Mouse (Mus musculus) CD4-positive, CD25-positive, alpha-beta regulatory T cell, adult 2 months (primary cell): Measurements from ENCODE around the gene Gli3.

ENCODE experiments used
- DNase-seq: peaks from one replicate; pipeline ENCODE4 v3.0.0-alpha.2; 2012; ENCODE audit warnings: low read depth, low spot score

Gli3 gene

DNA sequence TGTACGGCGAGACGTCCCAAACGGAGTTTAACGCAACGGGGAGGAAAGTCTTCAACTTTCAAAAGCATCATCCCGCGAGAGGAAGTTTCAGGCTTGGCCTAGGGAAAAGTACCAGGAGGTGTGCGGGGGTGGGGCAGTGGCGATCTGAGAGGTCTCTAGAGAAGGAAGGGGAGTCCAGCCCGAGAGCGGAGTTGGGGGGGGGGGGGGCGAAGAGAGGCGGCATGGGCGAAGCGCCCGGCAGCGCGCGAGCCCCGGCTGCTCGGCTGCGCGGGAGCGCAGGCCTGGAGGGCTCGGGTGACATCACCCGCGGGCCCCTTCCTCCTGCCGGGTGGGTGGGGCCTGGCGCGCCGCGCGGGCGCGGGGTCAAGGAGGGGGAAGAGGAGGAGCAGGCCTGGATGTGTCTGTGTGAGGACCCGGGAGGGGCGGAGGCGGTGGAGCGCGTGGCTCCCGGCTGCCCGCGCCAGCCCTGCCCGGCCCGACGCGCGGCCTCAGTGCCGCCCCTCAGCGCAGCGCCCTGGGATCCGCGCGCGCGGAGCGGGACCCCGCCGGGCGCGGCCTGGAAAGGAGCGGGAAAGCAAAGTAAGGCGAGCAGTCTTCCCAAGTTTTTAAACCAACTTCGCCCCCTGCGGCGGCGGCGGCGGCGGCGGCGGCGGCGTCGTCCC, at the start of gene Gli3:
TSS of gene Gli3 (plus strand) at position 406 of the 662 bp plus-strand sequence.
- DNase-seq: no peak

DNA sequence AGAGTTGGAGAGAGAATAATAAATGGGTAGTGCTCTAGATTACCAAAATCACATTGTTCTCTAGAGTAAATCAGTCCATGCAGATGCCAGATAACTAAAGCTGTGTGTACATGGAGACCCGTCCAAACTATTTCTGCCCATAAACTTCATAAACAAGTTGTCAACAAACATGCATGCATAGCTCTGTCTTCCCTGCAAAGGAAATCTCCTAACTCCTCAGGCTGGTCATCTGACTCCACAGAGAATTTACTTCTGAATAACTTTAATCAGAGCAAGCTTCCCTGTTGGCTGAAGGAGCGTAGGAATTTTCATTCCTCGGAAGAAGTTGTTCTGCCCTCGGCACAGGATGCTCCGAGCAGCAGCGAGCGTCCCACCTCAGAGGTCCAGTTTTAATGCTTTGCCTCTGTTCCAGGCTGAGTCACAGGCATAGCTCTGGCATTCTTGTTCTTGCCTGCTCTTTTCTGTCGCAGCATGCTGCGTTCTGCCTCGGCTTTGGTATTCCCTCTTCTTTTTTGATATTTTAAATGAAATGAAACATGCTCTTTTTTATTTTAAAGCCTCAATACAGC, 41.8 kb upstream of the Gli3 start:
- no peak for DNase-seq

DNA sequence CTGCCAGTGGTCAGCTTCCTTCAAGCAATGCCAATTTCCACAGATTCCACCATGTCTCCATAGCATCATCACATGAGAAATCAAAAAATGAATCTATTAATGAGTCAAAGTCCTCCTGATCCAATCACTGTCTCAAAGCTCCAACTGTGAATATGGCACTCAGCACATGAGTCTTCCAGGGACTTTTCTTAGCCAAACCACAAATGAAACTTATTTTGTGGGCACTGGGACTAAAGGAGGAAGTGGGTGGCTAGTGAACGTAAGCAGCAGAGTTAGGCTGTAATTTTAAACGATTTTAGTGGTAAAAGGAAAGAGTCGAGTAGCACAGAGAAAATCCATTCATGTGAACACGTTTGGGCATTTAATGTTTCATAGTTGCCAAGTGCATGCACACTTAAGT, 21.0 kb upstream of the Gli3 start:
- no peak for DNase-seq

DNA sequence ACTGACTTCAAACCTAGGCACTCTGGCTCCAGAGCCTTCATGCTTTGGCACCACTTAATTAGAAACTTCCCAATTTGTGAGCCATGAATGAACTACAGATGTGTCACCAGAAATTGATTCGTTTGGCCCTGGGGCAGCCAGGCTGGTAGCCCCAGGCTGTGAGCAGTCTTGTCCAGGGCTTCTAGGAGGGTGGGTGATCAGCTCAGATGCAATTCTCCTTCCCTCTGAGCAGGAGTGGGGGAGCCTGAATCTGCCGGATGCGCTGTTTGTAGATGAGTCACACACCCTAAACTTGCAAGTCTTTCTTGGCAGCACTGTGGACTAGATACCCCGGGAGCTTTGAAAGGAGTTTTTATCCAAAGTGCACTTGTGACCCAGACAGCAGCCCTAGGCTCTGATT, 18.7 kb upstream of the Gli3 start:
- DNase-seq: no peak

DNA sequence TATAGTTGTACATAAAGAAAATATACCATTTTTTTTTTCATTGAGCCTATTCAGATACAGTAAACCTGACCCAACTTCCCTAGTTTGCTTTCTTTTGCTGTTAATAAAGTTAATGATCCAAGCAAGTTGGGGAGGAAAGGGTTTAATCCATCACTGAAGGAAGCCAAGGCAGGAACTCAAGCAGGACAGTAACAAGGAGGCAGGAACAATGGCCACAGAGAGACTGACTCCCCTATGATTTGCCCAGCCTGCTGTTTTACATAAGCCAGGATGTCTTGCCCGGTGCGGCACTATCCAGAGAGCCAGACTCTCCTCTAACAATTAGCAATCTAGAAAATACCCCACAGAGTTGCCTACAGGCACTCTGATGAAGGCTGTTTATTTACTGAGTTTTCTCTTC, 17.4 kb upstream of the Gli3 start:
- DNase-seq: no peak

DNA sequence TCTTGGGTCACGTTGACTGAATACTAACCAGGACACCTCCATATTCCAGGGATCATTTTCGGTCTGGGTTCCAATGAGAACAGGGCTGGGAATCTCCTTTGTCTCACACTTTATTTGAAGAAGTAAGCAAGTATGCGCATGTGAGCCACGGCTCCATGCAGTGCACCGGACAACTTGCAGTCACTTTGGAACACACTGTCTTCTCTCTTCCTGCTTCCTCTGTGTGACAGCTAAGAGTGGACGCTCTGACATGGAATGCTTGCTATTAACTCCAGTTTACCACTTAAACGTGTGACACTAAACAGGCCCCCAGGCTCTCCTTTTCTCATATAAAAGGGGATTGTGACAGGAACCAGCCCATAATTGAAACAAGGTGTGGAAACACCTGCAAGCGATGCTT, 17.0 kb upstream of the Gli3 start:
- no peak for DNase-seq

DNA sequence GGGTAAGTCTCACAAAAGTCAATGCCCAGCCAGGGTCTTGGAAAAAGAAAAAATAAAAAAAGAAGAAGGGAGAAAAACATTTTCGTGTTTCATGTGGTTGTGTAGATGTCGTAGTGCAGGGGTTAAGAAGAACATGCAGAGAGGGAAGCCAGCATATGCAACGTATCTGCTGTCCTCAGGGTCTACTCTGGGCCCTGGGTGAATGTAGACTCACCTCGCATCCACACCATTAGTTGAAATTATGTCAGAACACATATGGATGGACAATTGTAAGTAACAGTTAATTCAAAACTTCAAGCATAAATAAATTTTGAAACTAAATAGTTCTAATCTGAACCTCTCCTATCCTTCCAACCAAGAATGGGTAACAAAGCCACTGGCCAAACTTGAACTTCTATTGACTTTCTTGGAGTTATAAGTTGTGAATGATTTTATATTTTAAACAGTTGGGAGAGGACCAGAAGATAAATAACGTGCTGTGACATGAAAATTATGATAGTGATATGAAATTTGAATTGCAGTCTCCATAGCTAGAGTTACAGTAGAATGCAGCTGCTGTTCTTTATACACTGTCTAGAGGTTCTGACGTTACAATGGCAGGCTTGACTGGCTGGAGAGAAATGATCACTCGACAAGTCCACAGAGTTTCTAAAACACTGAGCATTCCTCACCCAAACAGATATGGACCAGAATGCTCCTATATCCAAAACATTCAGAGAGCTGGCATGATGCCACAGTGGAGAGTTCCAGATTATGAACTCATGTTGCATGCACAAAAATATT, 16.1 kb upstream of the Gli3 start:
- no peak for DNase-seq

DNA sequence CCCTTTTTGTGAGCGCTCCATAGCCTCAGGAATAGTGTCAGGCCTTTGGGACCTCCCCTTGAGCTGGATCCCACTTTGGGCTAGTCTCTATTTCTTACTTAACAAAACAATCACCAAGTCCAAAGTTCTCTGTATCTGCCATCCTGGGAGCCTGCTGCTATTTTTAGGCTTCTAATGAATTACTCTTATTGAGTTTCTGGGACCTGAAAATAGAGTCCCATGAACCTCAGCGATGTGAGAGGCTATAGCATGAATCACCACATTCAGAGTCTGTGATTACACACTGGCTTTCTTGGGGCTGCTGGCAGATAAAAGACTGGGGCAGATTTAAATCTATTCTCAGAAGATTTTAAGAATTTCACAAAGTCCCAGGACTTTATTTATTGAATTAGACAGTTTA, 12.1 kb upstream of the Gli3 start:
- DNase-seq: no peak

DNA sequence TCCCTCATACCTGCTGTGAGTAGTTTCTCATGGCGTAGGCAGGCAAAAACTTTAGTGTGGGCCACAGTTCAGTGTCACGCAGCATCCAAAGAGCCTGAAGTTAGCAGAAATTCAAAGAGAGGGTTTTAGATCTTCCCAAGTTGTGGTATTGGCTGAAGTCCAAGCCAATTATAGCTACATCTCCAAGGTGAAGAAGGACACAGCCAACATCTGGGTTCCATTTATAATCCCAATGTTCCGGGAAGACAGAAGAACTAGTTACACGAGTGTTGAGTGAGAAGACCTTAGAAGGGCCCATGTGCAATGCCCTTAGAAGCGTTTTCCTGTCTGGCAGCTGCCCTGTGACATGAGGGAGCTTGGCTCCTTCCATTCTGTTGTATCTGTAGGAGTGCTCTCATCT, 5.2 kb upstream of the Gli3 start:
- no peak for DNase-seq

DNA sequence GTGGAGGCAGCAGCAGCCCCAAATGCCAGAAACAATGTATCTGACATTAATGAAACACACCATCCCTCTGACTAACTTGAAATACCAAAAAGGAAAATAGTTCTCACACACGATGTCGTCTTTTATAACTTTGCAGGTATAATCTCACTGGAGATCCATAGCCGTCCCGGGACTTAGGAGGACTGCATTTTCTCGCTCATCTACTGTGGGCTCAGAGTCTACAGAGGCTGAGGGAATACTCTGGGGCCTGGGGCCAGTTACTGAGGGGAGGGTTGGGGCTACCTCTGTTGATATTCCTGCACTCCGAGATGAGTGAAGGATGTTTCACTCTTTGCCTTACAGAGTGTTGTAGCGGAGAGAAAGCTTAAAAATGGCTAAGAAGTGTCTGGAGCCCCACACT, 1.1 kb upstream of the Gli3 start:
- DNase-seq: no peak

DNA sequence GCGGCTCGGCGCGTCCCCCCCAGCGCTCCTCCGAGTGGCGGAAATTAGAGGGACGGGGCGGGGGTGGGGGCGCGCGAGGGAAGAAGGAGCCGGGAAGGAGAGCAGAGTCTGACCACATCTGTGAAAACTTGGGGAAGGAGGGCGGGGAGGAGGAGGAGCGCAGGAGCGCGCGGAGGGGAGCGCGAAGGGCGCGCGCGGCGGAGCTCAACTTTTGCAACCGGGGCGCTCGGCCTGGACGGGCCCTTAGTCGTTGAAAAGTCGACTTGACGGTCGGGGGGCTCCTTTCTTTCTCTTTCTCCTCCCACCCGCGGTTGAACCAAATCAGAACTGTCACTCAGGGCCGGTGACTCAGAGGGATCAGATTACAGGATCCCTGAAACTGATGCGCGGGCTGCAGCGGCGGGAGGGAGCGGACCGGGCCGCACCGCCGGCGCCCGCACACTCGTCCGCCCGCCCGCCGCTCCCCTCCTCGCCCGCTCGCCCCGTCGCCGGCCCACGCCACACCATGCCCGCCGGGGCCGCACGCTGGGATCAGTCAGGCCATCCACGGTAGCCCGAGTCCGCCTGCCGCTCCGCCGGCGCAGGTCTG, 551 bp downstream of the Gli3 start:
- no peak for DNase-seq

DNA sequence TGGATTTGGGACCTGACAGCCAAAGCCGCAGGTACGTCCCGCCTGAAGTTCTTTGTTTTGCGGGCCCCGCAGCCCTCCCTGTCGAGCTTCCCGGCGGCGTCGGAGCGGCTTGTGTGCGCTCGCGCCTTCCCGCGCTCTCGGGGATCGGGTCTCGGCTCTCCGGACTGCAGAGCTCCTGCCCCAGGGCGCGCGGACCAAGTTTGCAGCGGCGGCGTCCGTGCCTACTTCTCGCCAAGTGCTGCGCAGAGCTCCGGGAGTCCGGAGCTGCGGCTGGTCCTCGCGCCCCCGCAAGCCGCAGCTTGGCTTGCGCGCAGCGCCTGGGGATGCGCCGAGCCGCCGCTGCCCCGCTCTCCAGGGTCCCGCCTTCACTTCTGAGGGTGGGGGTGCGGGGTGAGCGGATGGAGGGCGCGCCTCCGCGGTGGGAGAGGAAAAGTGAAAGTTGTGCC, 1.1 kb downstream of the Gli3 start:
- no peak for DNase-seq

DNA sequence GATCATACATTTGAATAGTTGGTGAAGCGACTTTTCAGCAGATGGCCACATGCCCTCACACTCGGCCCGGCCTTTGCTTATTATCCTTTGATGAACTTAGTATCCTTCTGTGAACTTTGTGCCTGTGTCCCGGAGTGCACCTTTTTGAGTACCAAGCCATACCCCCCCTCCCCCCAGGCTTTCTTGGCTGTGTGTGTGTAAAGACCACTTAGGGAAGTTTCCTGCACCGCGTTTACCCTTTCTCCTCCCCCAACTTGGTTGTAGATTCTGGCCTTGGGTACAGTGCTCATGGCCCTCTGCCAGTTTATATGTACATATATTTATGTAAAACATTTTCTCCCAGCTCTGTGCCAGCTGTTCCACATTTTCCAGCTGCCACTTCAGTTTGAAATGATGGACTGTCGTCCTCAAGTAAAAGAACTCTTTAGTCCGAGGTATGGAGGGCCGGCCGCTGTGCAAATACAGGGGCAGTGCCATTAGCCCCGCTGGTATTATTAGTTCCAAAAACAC, 1.8 kb downstream of the Gli3 start:
- DNase-seq: no peak

DNA sequence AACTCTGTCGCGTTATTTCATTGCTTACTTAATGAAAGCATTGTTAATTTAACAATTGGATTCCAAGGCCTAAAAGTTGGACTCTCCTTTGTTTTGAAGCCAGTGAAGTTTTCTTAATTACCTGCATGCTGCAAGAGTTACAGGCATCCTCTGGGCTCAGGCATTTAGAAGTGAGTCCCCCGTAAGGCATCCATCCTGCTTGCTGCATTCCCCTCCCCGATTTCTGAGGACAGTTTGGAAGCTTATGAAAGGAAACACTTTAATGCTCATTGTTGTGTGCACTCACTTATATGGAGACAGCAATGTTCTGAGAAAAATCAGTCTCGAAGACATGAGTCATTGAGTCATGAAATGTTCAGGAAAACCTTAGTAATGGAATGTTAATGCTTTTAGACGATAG, 3.5 kb downstream of the Gli3 start:
- no peak for DNase-seq

DNA sequence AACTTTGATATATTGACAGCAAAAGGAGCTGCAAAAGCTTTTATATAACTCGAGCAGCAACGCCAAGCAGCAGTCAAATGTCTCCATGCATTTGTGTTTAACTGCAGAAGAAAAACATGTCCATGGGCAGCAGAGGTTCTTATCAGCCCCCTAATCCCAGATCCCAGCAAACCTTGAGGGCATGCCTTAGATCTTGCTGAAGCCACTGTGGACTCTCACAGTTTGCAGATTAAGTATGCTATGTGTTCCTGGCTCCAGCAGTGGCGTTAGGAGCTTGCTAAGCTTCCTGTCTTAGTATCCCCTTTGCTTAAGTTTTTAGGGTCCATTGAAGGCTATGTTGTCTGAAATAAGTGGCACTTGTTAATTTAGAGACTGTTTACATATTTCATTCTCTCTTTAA, 4.4 kb downstream of the Gli3 start:
- DNase-seq: no peak

DNA sequence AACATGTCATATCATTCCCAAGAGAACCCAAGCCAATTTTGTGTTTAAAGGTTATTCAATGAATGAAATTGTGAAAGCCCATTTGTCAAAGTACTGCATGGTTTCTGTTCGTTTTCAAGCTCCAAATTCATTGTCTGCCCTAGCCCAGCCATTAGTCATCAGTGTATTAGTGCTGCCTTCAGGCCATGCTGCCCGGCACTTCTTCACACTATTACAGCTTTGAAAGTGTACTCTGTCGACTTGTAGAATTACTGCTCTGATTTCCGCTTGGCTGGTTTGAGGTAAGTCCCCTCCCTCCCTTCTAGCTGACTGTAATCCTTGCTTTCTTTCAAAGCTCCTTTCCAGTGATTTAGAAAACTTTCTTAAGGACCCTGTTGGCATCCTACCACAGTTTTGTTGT, 5.4 kb downstream of the Gli3 start:
- DNase-seq: no peak

DNA sequence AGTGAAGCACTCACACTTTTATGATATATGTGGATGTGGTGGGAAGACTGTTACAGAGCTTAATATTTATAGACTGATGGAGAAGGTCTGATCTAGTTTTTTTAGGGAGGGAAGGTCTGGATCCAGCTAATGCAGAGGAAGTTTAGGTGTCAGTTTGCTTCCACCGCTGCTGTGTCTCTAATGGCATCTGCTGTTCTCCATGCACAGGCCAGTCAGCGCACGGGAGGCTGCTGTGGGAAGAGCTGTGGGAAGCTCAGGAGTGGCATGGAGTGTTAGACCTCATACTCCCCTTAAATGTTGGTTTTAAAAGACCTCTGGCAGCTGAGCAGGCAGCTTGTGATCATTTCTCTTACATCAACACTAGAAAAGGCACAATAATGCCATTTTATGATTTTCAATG, 7.0 kb downstream of the Gli3 start:
- DNase-seq: no peak

DNA sequence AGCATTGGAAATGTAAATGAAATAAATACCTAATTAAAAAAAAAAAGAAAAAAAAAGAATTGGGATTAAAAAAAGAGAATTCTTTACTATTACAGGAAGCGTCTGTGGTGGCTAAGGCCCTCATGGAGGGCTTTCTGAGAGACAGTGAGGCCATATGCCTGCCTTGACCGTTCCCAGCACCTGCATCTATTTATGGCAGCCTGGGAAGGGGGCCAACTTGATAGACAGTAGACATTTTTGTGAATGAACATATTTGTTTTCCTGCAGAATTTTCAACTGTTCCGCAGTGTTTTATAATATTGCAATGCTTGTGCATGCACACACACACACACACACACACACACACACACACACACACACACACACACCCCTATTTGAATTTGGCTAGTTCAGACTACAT, 9.7 kb downstream of the Gli3 start:
- no peak for DNase-seq

DNA sequence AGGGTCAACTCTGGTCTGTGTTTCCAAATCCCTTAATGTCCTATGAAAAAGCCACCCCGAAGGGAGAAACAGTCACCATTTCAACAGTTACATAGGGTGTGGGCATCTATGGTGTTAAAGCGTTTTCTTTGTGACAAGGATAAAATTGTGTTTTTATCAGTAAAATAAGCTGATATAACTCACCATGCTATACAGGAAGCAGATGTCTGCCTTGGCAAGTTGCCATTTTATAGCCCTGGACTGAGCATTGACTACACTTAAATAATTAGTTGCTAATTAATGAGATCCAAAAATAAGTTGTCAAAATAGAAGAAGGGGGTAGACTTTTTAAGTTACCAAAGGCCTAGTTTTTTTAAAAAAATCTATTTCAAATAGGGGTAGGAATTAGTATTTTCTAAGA, 11.4 kb downstream of the Gli3 start:
- no peak for DNase-seq

DNA sequence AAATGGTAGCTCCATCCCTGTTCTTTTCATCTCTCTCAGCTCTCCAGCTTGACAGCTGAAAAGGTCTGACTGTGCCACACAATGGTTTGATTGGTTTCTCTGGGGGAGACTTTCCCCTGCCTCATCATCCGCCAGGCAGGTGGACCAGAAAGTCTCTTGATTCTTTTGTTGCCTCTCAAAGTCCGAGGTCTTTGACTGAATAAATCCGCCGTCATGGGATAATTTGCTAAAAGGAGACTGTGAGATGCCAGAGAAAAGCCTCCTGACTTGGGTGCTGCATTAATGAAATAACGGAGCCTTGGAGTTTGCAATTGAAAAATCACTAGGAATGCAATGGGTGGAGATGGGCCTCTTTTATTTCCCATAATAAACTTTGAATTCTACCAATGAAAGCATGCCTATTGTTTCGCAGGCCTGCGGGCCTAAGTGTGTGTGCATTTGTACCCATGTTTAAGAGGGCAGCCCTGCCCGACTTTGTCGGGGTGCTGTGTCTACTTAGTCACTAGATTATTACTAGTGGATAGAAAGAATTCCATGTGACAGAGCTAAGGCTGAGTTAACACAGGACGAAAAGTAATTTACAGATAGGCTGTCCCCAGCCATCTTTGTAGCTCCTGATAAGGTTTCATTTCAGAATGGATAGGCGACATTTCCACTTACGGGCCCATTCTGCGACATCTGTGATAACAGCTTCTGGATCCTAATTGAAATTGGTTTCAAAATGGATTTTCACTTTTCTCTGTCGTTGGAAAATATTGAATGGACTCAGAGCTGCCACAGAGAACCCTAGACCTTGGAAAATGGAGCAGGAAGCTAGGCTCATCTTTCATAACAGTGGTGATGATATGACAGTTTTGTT, 23.2 kb downstream of the Gli3 start:
- no peak for DNase-seq

DNA sequence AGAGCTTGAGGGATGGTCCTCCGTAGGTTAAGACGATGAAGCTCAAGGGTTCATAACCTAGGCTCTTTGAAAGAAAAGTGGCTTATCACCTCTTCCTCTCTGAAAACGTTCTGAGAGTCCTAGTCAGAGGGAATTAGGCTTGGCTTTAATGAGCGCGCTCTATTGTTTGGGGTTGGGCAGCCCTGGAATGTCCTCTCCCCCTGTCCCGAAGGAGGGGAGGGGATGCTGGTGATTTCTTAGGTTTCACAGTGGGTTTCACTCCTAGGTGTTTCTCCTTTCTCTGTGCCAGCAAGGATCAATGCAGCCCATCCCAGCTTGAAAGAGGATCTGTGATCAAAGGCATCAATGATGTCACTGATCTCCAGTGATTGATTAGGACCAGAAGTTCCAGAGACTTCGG, 24.3 kb downstream of the Gli3 start:
- no peak for DNase-seq

DNA sequence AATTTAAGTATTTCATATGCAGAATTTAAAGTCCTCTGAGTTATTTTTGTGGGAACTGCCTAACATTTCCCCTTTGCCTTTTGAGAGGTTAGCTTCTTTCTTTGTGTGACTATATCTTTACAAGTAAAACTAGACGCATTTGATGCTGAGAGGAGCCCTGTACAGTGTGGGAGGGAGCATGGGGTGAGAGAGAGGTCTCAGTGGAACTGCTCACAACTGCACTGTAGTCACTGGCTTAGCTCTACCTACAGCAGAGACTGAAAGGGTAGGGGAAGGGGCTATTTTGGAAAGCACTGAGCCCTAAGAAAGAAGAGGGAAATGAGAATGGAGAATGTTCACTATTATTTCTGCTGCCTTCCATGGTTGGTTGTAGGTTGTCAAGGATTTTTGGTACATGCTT, 25.0 kb downstream of the Gli3 start:
- DNase-seq: no peak
